Mouse (Mus musculus): ENCODE results near the gene Epb41l4b. TPM values are rescaled to one million over a fixed set of nuclear protein-coding genes. Genes with fewer than 3 reads are reported as not detected.

Gene Epb41l4b
- total and polyA plus RNA-seq, 3 experiments: 0.93 to 4.9 (median 2.0) TPM

DNA sequence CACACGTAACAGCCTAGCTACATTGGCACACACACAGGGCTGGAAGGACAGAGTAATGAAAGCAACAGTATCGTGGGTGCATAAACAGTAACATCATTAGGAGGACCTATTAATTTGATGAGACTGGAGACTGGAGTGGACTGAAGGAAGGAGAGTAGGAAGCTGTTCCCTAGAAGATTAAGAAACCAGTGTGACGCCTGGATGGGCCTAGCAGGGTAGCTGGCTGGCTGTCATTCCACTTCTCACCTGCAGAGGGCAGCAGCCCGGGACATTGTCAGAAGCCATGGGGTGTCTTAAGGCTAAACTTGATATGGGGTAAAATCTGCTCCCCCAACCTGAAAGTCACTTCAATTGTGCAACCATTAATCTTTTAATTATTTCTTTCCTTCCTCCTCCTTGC, 78.0 kb downstream of the Epb41l4b start:
- Histone ChIP-seq H3K4me1 (ENCODE audit: control insufficient read depth in 1 of 2, insufficient read depth in 2 of 2) (peaks cover 0 to 6% of the 10 kb centered on the region in 2 experiments; a peak in 2 of 4 replicates), H3K27ac (ENCODE audit: insufficient read depth, low read depth) (no peak overlapping the region), H3K36me3 (replicated peaks in 1 of 2; ENCODE audit: control insufficient read depth in 1 of 2, insufficient read depth in 1 of 2, low read length in 1 of 2) (no peaks in the 10 kb centered on the region), H3K4me3 (replicated peaks in 1 of 3; ENCODE audit: low read depth in 2 of 3, low read length in 2 of 3, poor library complexity in 1 of 3) (no peak overlapping the region), H3K9ac (ENCODE audit: insufficient read depth, low read depth) (no peak overlapping the region), H3K79me2 (replicated peaks; ENCODE audit: control insufficient read depth, extremely low read depth, insufficient read depth, poor library complexity, severe bottlenecking) (no peaks in the 10 kb centered on the region), H3K9me3 (replicated peaks; ENCODE audit: low read length) (no peaks in the 10 kb centered on the region), H3K4me2 (ENCODE audit: insufficient read depth, low read depth, poor library complexity, severe bottlenecking) (no peak overlapping the region), H3K27me3 (replicated peaks) (no peaks in the 10 kb centered on the region)
- TF ChIP-seq ZC3H11A (IDR thresholded peaks at IDR 0.05; ENCODE audit: low read depth, low read length): peak; percentile 48; the same call in 1 of the 2 replicates
- peak; percentile 89 for TF ChIP-seq SMC3 (IDR thresholded peaks at IDR 0.05; ENCODE audit: low read depth, low read length)
- no peak for TF ChIP-seq NELFE (IDR thresholded peaks at IDR 0.05; ENCODE audit: low read depth, low read length)
- TF ChIP-seq UBTF (IDR thresholded peaks at IDR 0.05; ENCODE audit: low read depth, low read length): no peak
- TF ChIP-seq BHLHE40 (IDR thresholded peaks at IDR 0.05; ENCODE audit: low read depth, low read length): 0 out of 2 replicates have a peak, but pooled peaks have one; percentile 26
- no peak for TF ChIP-seq IRF4 (IDR thresholded peaks at IDR 0.05; ENCODE audit: low read depth, low read length)
- TF ChIP-seq CHD2 (IDR thresholded peaks at IDR 0.05; ENCODE audit: low read length): no peak
- no peak for TF ChIP-seq PAX5 (IDR thresholded peaks at IDR 0.05; ENCODE audit: low read length)
- peak; percentile 59 for TF ChIP-seq RAD21 (IDR thresholded peaks at IDR 0.05; ENCODE audit: low read depth, low read length)
- no peak for TF ChIP-seq ZKSCAN1 (IDR thresholded peaks at IDR 0.05; ENCODE audit: borderline replicate concordance, low read depth, low read length)
- TF ChIP-seq MXI1 (IDR thresholded peaks at IDR 0.05; ENCODE audit: low read depth, low read length): no peak
- TF ChIP-seq MAFK (IDR thresholded peaks at IDR 0.05; ENCODE audit: insufficient replicate concordance, low read length): no peak
- TF ChIP-seq NRF1 (IDR thresholded peaks at IDR 0.05; ENCODE audit: low read depth, low read length): no peak
- TF ChIP-seq ZMIZ1 (IDR thresholded peaks at IDR 0.05; ENCODE audit: low read depth, low read length): no peak
- TF ChIP-seq CTCF (conservative IDR thresholded peaks at IDR 0.05 in 1 of 2, IDR thresholded peaks at IDR 0.05 in 1 of 2; ENCODE audit: low read depth in 2 of 2, low read length in 2 of 2): peak; percentile 84 to 99
- TF ChIP-seq KAT2A (IDR thresholded peaks at IDR 0.05; ENCODE audit: insufficient replicate concordance, low read length): no peak
- no peak for TF ChIP-seq HCFC1 (IDR thresholded peaks at IDR 0.05; ENCODE audit: low read depth, low read length)
- TF ChIP-seq SIN3A (IDR thresholded peaks at IDR 0.05; ENCODE audit: low read length): no peak
- dilution Hi-C loops (cut with MboI; ENCODE audit: extremely low pct_ligation_motif_present, extremely low pct_unique_long_range_greater_than_20kb, low sequenced_read_pairs): no loop called here
- DNase-seq (ENCODE audit: extremely low read depth): peak; percentile 52
- in situ Hi-C loops (cut with MboI; ENCODE audit: low pct_ligation_motif_present, low pct_unique_long_range_greater_than_20kb, low sequenced_read_pairs): loop anchor here (10.0 kb wide), 2 partner anchors 50 to 100 kb away; no protein-coding TSS in a partner anchor

DNA sequence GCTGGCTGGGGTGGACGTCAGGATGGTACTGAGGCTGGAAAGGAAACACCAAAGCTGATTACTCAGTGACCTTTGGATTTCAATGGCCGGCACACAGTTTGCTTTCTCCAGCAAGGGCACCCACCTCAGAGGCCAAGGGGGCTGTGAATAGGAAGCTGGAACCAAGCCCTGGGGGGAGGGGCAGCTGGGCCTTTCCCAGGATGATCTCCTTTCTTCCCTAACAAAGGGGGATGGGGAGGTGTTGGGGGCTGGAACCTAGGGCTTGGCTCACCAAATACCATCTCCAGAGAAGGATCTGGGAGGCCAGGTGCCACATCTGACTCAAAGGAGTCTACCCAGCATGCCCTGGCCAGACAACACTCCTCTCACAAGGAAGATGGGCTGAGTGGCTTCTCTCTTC, 78.4 kb downstream of the Epb41l4b start:
- no peak overlapping the region for H3K9ac ChIP-seq (ENCODE audit: insufficient read depth, low read depth)
- H3K9me3 ChIP-seq (replicated peaks; ENCODE audit: low read length): no peaks in the 10 kb centered on the region
- in situ Hi-C loops (cut with MboI; ENCODE audit: low pct_ligation_motif_present, low pct_unique_long_range_greater_than_20kb, low sequenced_read_pairs): loop anchor here (10.0 kb wide), 2 partner anchors 50 to 100 kb away; no protein-coding TSS in a partner anchor
- no peak for DNase-seq (ENCODE audit: extremely low read depth)
- peaks cover 0 to 6% of the 10 kb centered on the region in 2 experiments; a peak in 2 of 4 replicates for H3K4me1 ChIP-seq (ENCODE audit: control insufficient read depth in 1 of 2, insufficient read depth in 2 of 2)
- H3K36me3 ChIP-seq (replicated peaks in 1 of 2; ENCODE audit: control insufficient read depth in 1 of 2, insufficient read depth in 1 of 2, low read length in 1 of 2): no peaks in the 10 kb centered on the region
- H3K4me3 ChIP-seq (replicated peaks in 1 of 3; ENCODE audit: low read depth in 2 of 3, low read length in 2 of 3, poor library complexity in 1 of 3): no peak overlapping the region
- no peak overlapping the region for H3K27ac ChIP-seq (ENCODE audit: insufficient read depth, low read depth)
- H3K79me2 ChIP-seq (replicated peaks; ENCODE audit: control insufficient read depth, extremely low read depth, insufficient read depth, poor library complexity, severe bottlenecking): no peaks in the 10 kb centered on the region
- H3K4me2 ChIP-seq (ENCODE audit: insufficient read depth, low read depth, poor library complexity, severe bottlenecking): no peak overlapping the region
- TF ChIP-seq MAZ (IDR thresholded peaks at IDR 0.05; ENCODE audit: low read depth, low read length) (no peak), ZNF384 (IDR thresholded peaks at IDR 0.05; ENCODE audit: low read depth, low read length) (no peak), GABPA (IDR thresholded peaks at IDR 0.05; ENCODE audit: insufficient replicate concordance, low read depth, low read length) (no peak), CHD1 (IDR thresholded peaks at IDR 0.05; ENCODE audit: low read depth, low read length) (no peak), ZKSCAN1 (IDR thresholded peaks at IDR 0.05; ENCODE audit: borderline replicate concordance, low read depth, low read length) (no peak), HCFC1 (IDR thresholded peaks at IDR 0.05; ENCODE audit: low read depth, low read length) (no peak), MAX (IDR thresholded peaks at IDR 0.05; ENCODE audit: low read length) (no peak)
- no peaks in the 10 kb centered on the region for H3K27me3 ChIP-seq (replicated peaks)
- dilution Hi-C loops (cut with MboI; ENCODE audit: extremely low pct_ligation_motif_present, extremely low pct_unique_long_range_greater_than_20kb, low sequenced_read_pairs): no loop called here

Data from CH12.LX (cell line).